ENCODE assay signal across 8 mouse cellular contexts in genomic region chr8:84255858-84256257, GRCm38 (mm10). TPM values are rescaled to one million over a fixed set of nuclear protein-coding genes. Genes with fewer than 3 reads are reported as not detected.
DNase-seq lines count a peak whose midpoint lies in the region; ATAC-seq and TF ChIP-seq lines count a peak whose summit lies in the region.

No protein-coding gene starts in this region.

- H3K9ac ChIP-seq in hindbrain, embryonic 12.5 days, result peak overlapping the region; percentile 90
- peak overlapping the region; percentile 91 for H3K9ac ChIP-seq in midbrain, embryonic 13.5 days (replicated peaks)

- no peak overlapping the region for H3K27ac ChIP-seq in kidney, adult 2 months (ENCODE audit: insufficient read depth, low read depth, low read length)
- peak overlapping the region; percentile 92; the same call in 1 of the 2 replicates for H3K27ac ChIP-seq in hindbrain, embryonic 12.5 days
- H3K27ac ChIP-seq in midbrain, embryonic 13.5 days, result no peak overlapping the region; the same call in 1 of the 2 replicates

- TF ChIP-seq CTCF in kidney, adult 2 months (conservative IDR thresholded peaks at IDR 0.05; ENCODE audit: insufficient read depth, insufficient read length, low read depth, low read length), result no peak
- no peak for TF ChIP-seq CTCF in G1E (IDR thresholded peaks at IDR 0.05; ENCODE audit: low read depth, low read length)

- no peak for DNase-seq in kidney, adult 2 months
- no peak for DNase-seq in kidney, adult 18-20 months
- peak; percentile 39 for DNase-seq in G1E (ENCODE audit: low spot score)
- DNase-seq in cerebellum, adult 9-11 months, result no peak
- no peak for DNase-seq in cerebellum, adult 18-20 months
- DNase-seq in adipocyte (ENCODE audit: low spot score), result no peak

- H3K4me3 ChIP-seq in kidney, adult 2 months (ENCODE audit: insufficient read depth, low read depth, low read length), result peak overlapping the region; percentile 82
- peak overlapping the region; percentile 95 for H3K4me3 ChIP-seq in G1E (ENCODE audit: low read depth, low read length)
- peak overlapping the region; percentile 83 for H3K4me3 ChIP-seq in hindbrain, embryonic 12.5 days
- peak overlapping the region; percentile 82 for H3K4me3 ChIP-seq in midbrain, embryonic 13.5 days (replicated peaks)

- H3K27me3 ChIP-seq in kidney, adult 2 months (replicated peaks; ENCODE audit: control insufficient read depth, insufficient read depth, low read length), result no peaks in the 10 kb centered on the region
- no peaks in the 10 kb centered on the region for H3K27me3 ChIP-seq in G1E (ENCODE audit: insufficient read depth, low read length)
- no peaks in the 10 kb centered on the region for H3K27me3 ChIP-seq in hindbrain, embryonic 12.5 days
- H3K27me3 ChIP-seq in midbrain, embryonic 13.5 days, result no peaks in the 10 kb centered on the region

- no peak for ATAC-seq in G1E (ENCODE audit: extremely low read depth, insufficient number of reproducible peaks, low FRiP score, poor library complexity, severe bottlenecking)
- no peak for ATAC-seq in hindbrain, embryonic 12.5 days (ENCODE audit: low FRiP score)
- no peak for ATAC-seq in midbrain, embryonic 13.5 days

- H3K36me3 ChIP-seq in kidney, adult 2 months (ENCODE audit: control insufficient read depth, insufficient read depth, low read length), result no peaks in the 10 kb centered on the region
- H3K36me3 ChIP-seq in G1E (replicated peaks), result peaks cover 84% of the 10 kb centered on the region
- peaks cover 71% of the 10 kb centered on the region for H3K36me3 ChIP-seq in hindbrain, embryonic 12.5 days
- peaks cover 70% of the 10 kb centered on the region for H3K36me3 ChIP-seq in midbrain, embryonic 13.5 days

- no peak for TF ChIP-seq POLR2A in kidney, adult 2 months (IDR thresholded peaks at IDR 0.05; ENCODE audit: low read depth, low read length)

- H3K4me2 ChIP-seq in hindbrain, embryonic 12.5 days (replicated peaks), result peak overlapping the region; percentile 96
- H3K4me2 ChIP-seq in midbrain, embryonic 13.5 days (replicated peaks), result peak overlapping the region; percentile 93

- H3K4me1 ChIP-seq in kidney, adult 2 months (ENCODE audit: control insufficient read depth, insufficient read depth, low read length), result peaks cover 6% of the 10 kb centered on the region
- peaks cover 58% of the 10 kb centered on the region for H3K4me1 ChIP-seq in G1E (ENCODE audit: insufficient read depth, low read depth, low read length)
- H3K4me1 ChIP-seq in hindbrain, embryonic 12.5 days, result peaks cover 20% of the 10 kb centered on the region
- H3K4me1 ChIP-seq in midbrain, embryonic 13.5 days (replicated peaks), result peaks cover 21% of the 10 kb centered on the region

- WGBS in kidney, adult 2 months, result 88% methylated on average over 3 of the region's 3 CpGs
- WGBS in hindbrain, embryonic 12.5 days, result 90% methylated on average over 3 of the region's 3 CpGs
- WGBS in midbrain, embryonic 13.5 days, result 91% methylated on average over 3 of the region's 3 CpGs

- no peaks in the 10 kb centered on the region for H3K9me3 ChIP-seq in G1E (replicated peaks)
- no peaks in the 10 kb centered on the region for H3K9me3 ChIP-seq in hindbrain, embryonic 12.5 days (replicated peaks)
- no peaks in the 10 kb centered on the region for H3K9me3 ChIP-seq in midbrain, embryonic 13.5 days

RNA-seq across cellular contexts. Expression of gene Mri1, which starts 1.3 kb away (rescaled TPM):
- 39.3 and 48.6 TPM in 2 replicates for polyA plus RNA-seq in kidney, adult 2 months (2012; rRNA removed)
- 14.1 and 20.1 TPM in 2 replicates for total RNA-seq in G1E (2014; fragmentation: Nextera tagmentation)
- 7.0 and 13.2 TPM in 2 replicates for total RNA-seq in G1E (2017)
- polyA plus RNA-seq in G1E (2012), result 58.7 and 87.4 TPM in 2 replicates
- 57.3 and 62.9 TPM in 2 replicates for polyA plus RNA-seq in hindbrain, embryonic 12.5 days (2016; fragmentation: Nextera tagmentation; extraction: Ambion mirVana)
- 49.7 and 57.5 TPM in 2 replicates for polyA plus RNA-seq in midbrain, embryonic 13.5 days (2015; fragmentation: Nextera tagmentation; extraction: Ambion mirVana)

RNA-seq across cellular contexts. Expression of gene D8Ertd738e, which starts 6.3 kb away (rescaled TPM):
- 216 and 246 TPM in 2 replicates for polyA plus RNA-seq in kidney, adult 2 months (2012; rRNA removed)
- total RNA-seq in G1E (2014; fragmentation: Nextera tagmentation) (106 and 132 TPM in 2 replicates), G1E (2017) (197 and 232 TPM in 2 replicates)
- polyA plus RNA-seq in G1E (2012), result 257 and 291 TPM in 2 replicates
- 255 and 266 TPM in 2 replicates for polyA plus RNA-seq in hindbrain, embryonic 12.5 days (2016; fragmentation: Nextera tagmentation; extraction: Ambion mirVana)
- polyA plus RNA-seq in midbrain, embryonic 13.5 days (2015; fragmentation: Nextera tagmentation; extraction: Ambion mirVana), result 261 and 273 TPM in 2 replicates

RNA-seq across cellular contexts. Expression of gene Ccdc130, which starts 14.3 kb away (rescaled TPM):
- 24.7 and 32.7 TPM in 2 replicates for polyA plus RNA-seq in kidney, adult 2 months (2012; rRNA removed)
- total RNA-seq in G1E (2014; fragmentation: Nextera tagmentation) (71.8 and 73.7 TPM in 2 replicates), G1E (2017) (11.3 and 12.9 TPM in 2 replicates)
- polyA plus RNA-seq in G1E (2012), result 11.1 and 17.1 TPM in 2 replicates
- polyA plus RNA-seq in hindbrain, embryonic 12.5 days (2016; fragmentation: Nextera tagmentation; extraction: Ambion mirVana), result 18.4 and 22.0 TPM in 2 replicates
- 22.3 and 24.0 TPM in 2 replicates for polyA plus RNA-seq in midbrain, embryonic 13.5 days (2015; fragmentation: Nextera tagmentation; extraction: Ambion mirVana)

RNA-seq across cellular contexts. Expression of gene Zswim4, which starts 19.0 kb away (rescaled TPM):
- 9.2 and 10.0 TPM in 2 replicates for polyA plus RNA-seq in kidney, adult 2 months (2012; rRNA removed)
- total RNA-seq in G1E (2014; fragmentation: Nextera tagmentation) (8.5 and 9.7 TPM in 2 replicates), G1E (2017) (5.7 and 7.3 TPM in 2 replicates)
- 14.6 and 19.0 TPM in 2 replicates for polyA plus RNA-seq in G1E (2012)
- polyA plus RNA-seq in hindbrain, embryonic 12.5 days (2016; fragmentation: Nextera tagmentation; extraction: Ambion mirVana), result 57.5 and 59.0 TPM in 2 replicates
- 44.9 and 47.4 TPM in 2 replicates for polyA plus RNA-seq in midbrain, embryonic 13.5 days (2015; fragmentation: Nextera tagmentation; extraction: Ambion mirVana)
